Mouse (Mus musculus): ENCODE results near the gene Lrrc20. TPM values are rescaled to one million over a fixed set of nuclear protein-coding genes. Genes with fewer than 3 reads are reported as not detected.

Lrrc20 gene
- polyA plus RNA-seq, 1 experiment from 2014 or later = 5.3 TPM

DNA sequence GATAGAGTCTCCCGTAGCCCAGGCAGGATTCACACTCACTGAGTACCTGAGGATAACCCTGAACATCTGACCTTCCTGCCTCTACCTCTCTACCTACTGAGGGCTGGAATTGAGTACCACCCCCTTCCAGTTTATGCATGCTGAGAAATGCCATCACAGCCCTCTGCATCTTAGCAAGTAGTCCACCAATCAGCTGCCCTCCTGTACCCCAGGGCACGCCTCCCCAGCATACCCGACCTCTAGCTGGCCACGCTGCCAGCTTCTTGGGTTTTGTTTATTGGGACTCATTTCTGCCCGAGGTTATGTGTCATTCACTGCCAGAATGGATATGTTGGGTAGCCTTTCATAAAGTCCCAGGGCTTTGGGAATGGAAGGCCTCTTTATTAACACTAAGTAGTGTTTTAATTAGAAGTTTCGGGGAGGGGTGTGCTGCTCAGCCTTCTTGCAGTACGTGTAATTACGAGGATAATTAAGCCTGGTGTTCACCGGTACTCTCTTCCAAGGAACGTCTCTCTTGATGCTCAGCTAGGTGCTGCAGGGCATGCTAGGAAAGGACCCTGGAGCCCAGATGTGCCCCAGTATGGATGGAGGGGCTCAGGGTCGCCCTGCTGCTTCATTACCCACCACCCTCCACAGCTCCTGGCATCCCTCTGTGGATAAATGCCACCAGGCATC, 36.8 kb downstream of the Lrrc20 start:
- Histone ChIP-seq H3K27me3 (ENCODE audit: control insufficient read depth, insufficient read depth, low read length) (no peaks in the 10 kb centered on the region), H3K4me1 (ENCODE audit: control insufficient read depth, insufficient read depth, low read length) (no peaks in the 10 kb centered on the region), H3K4me2 (replicated peaks; ENCODE audit: low read depth, low read length) (no peak overlapping the region), H3K27ac (ENCODE audit: low read length) (no peak overlapping the region), H3K9ac (replicated peaks; ENCODE audit: low read depth, low read length) (no peak overlapping the region), H3K36me3 (ENCODE audit: control insufficient read depth, insufficient read depth, low read length) (no peaks in the 10 kb centered on the region), H3K4me3 (ENCODE audit: low read depth, low read length) (no peak overlapping the region), H3K9me3 (ENCODE audit: control insufficient read depth, low read depth, low read length) (no peaks in the 10 kb centered on the region)
- WGBS = 76% methylated on average over 11 of the region's 11 CpGs
- no peak for ATAC-seq (ENCODE audit: insufficient number of reproducible peaks, insufficient read depth, low FRiP score, low read depth)

DNA sequence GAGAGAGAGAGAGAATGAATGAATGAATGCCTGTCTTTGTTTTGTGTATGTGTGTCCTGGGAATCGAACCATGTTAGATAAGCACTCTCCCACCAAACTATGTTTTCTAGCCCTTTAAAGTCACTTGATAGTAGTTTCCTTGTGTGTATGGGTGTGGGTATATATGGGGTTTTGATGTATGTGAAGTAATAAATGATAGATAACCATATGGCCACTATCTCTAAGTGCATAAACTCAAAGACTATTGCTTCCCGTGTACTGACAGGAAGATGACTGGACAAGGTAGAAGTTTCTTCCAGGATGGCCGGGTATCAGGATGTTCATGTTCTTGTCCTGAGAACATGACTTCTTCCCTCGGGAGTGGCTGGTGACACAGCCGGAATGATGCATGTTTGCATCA, 41.3 kb downstream of the Lrrc20 start:
- H3K27ac ChIP-seq (ENCODE audit: low read length) = no peak overlapping the region
- H3K4me3 ChIP-seq (ENCODE audit: low read depth, low read length) = no peak overlapping the region
- H3K4me1 ChIP-seq (ENCODE audit: control insufficient read depth, insufficient read depth, low read length) = no peaks in the 10 kb centered on the region; the same call in 1 of the 2 replicates
- H3K9ac ChIP-seq (replicated peaks; ENCODE audit: low read depth, low read length) = no peak overlapping the region
- 70% methylated on average over 5 of the region's 5 CpGs for WGBS
- ATAC-seq (ENCODE audit: insufficient number of reproducible peaks, insufficient read depth, low FRiP score, low read depth) = no peak
- no peaks in the 10 kb centered on the region for H3K36me3 ChIP-seq (ENCODE audit: control insufficient read depth, insufficient read depth, low read length)
- H3K27me3 ChIP-seq (ENCODE audit: control insufficient read depth, insufficient read depth, low read length) = no peaks in the 10 kb centered on the region
- H3K9me3 ChIP-seq (ENCODE audit: control insufficient read depth, low read depth, low read length) = no peaks in the 10 kb centered on the region
- H3K4me2 ChIP-seq (replicated peaks; ENCODE audit: low read depth, low read length) = no peak overlapping the region

GRCm38 (mm10) chr10:61517296-61518071, 41.9 kb downstream of the Lrrc20 start:
- H3K9me3 ChIP-seq (ENCODE audit: control insufficient read depth, low read depth, low read length) = no peaks in the 10 kb centered on the region
- H3K27ac ChIP-seq (ENCODE audit: low read length) = no peak overlapping the region
- no peaks in the 10 kb centered on the region; the same call in 1 of the 2 replicates for H3K4me1 ChIP-seq (ENCODE audit: control insufficient read depth, insufficient read depth, low read length)
- H3K9ac ChIP-seq (replicated peaks; ENCODE audit: low read depth, low read length) = no peak overlapping the region
- H3K4me2 ChIP-seq (replicated peaks; ENCODE audit: low read depth, low read length) = no peak overlapping the region
- H3K36me3 ChIP-seq (ENCODE audit: control insufficient read depth, insufficient read depth, low read length) = no peaks in the 10 kb centered on the region
- 46% methylated on average over 12 of the region's 12 CpGs for WGBS
- no peak for ATAC-seq (ENCODE audit: insufficient number of reproducible peaks, insufficient read depth, low FRiP score, low read depth)
- H3K27me3 ChIP-seq (ENCODE audit: control insufficient read depth, insufficient read depth, low read length) = no peaks in the 10 kb centered on the region
- no peak overlapping the region for H3K4me3 ChIP-seq (ENCODE audit: low read depth, low read length)

GRCm38 (mm10) chr10:61518320-61518719, 42.7 kb downstream of the Lrrc20 start:
- H3K27me3 ChIP-seq (ENCODE audit: control insufficient read depth, insufficient read depth, low read length) = no peaks in the 10 kb centered on the region
- H3K9me3 ChIP-seq (ENCODE audit: control insufficient read depth, low read depth, low read length) = no peaks in the 10 kb centered on the region
- H3K36me3 ChIP-seq (ENCODE audit: control insufficient read depth, insufficient read depth, low read length) = no peaks in the 10 kb centered on the region
- H3K9ac ChIP-seq (replicated peaks; ENCODE audit: low read depth, low read length) = no peak overlapping the region
- no peak overlapping the region for H3K4me3 ChIP-seq (ENCODE audit: low read depth, low read length)
- H3K4me2 ChIP-seq (replicated peaks; ENCODE audit: low read depth, low read length) = no peak overlapping the region
- 89% methylated on average over 9 of the region's 9 CpGs for WGBS
- H3K4me1 ChIP-seq (ENCODE audit: control insufficient read depth, insufficient read depth, low read length) = no peaks in the 10 kb centered on the region; the same call in 1 of the 2 replicates
- no peak overlapping the region for H3K27ac ChIP-seq (ENCODE audit: low read length)
- ATAC-seq (ENCODE audit: insufficient number of reproducible peaks, insufficient read depth, low FRiP score, low read depth) = no peak

DNA sequence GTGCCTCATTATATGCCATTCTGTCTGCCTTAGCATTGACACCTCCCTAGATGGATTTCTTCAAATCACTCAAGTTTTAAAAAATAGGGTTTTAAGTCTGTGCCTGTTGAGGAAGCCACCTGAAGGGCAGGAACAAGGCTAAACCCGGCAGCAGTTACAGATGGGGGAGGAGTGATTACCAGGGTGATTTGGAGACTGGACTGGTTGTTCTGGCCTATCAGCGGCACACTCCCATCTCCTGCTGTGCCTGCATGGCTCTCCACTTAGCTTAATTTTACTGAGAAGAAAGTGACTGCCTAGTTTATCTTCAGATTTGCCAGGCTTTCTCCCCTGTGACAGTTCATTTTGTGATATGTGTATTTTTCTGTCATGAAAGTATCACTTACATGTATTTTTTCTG, 43.9 kb downstream of the Lrrc20 start:
- Histone ChIP-seq H3K4me1 (ENCODE audit: control insufficient read depth, insufficient read depth, low read length) (no peaks in the 10 kb centered on the region; the same call in 1 of the 2 replicates), H3K36me3 (ENCODE audit: control insufficient read depth, insufficient read depth, low read length) (no peaks in the 10 kb centered on the region), H3K9ac (replicated peaks; ENCODE audit: low read depth, low read length) (no peak overlapping the region), H3K9me3 (ENCODE audit: control insufficient read depth, low read depth, low read length) (no peaks in the 10 kb centered on the region), H3K4me3 (ENCODE audit: low read depth, low read length) (no peak overlapping the region), H3K27me3 (ENCODE audit: control insufficient read depth, insufficient read depth, low read length) (no peaks in the 10 kb centered on the region), H3K4me2 (replicated peaks; ENCODE audit: low read depth, low read length) (no peak overlapping the region), H3K27ac (ENCODE audit: low read length) (no peak overlapping the region)
- ATAC-seq (ENCODE audit: insufficient number of reproducible peaks, insufficient read depth, low FRiP score, low read depth) = no peak
- WGBS = 55% methylated on average over 2 of the region's 2 CpGs

- no peak for ATAC-seq (ENCODE audit: insufficient number of reproducible peaks, insufficient read depth, low FRiP score, low read depth)
- no peak overlapping the region for H3K9ac ChIP-seq (replicated peaks; ENCODE audit: low read depth, low read length)
- no peaks in the 10 kb centered on the region for H3K27me3 ChIP-seq (ENCODE audit: control insufficient read depth, insufficient read depth, low read length)
- no peaks in the 10 kb centered on the region; the same call in 1 of the 2 replicates for H3K4me1 ChIP-seq (ENCODE audit: control insufficient read depth, insufficient read depth, low read length)
- no peak overlapping the region for H3K4me3 ChIP-seq (ENCODE audit: low read depth, low read length)
- no peak overlapping the region for H3K27ac ChIP-seq (ENCODE audit: low read length)
- WGBS = 89% methylated on average over 6 of the region's 6 CpGs
- H3K4me2 ChIP-seq (replicated peaks; ENCODE audit: low read depth, low read length) = no peak overlapping the region
- no peaks in the 10 kb centered on the region for H3K36me3 ChIP-seq (ENCODE audit: control insufficient read depth, insufficient read depth, low read length)
- H3K9me3 ChIP-seq (ENCODE audit: control insufficient read depth, low read depth, low read length) = no peaks in the 10 kb centered on the region
These were observed 45.1 kb downstream of the Lrrc20 start for GRCm38 (mm10) chr10:61520714-61521113.

DNA sequence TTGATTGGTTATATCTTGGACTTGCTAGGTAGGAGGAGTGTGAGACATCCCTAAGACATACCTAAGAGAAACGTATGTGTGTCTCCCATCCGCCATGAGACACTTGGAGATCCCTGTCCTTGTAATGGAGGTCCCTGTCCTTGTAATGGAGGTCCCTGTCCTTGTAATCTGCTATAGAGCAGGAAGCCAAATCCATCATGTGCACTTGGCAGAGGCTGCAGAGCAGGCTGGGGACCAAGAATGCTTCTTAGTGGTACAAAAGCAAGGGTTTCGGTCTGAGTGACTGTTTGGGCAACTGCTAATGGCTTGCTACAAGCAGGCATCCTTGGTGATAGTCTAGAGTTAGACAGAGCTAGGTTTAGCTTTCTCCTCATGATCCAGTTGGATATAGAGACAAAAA, 55.3 kb downstream of the Lrrc20 start:
- Histone ChIP-seq H3K9me3 (ENCODE audit: control insufficient read depth, low read depth, low read length) (no peaks in the 10 kb centered on the region), H3K27ac (ENCODE audit: low read length) (no peak overlapping the region), H3K4me2 (replicated peaks; ENCODE audit: low read depth, low read length) (no peak overlapping the region), H3K4me3 (ENCODE audit: low read depth, low read length) (no peak overlapping the region), H3K36me3 (ENCODE audit: control insufficient read depth, insufficient read depth, low read length) (no peaks in the 10 kb centered on the region), H3K9ac (replicated peaks; ENCODE audit: low read depth, low read length) (no peak overlapping the region), H3K27me3 (ENCODE audit: control insufficient read depth, insufficient read depth, low read length) (no peaks in the 10 kb centered on the region), H3K4me1 (ENCODE audit: control insufficient read depth, insufficient read depth, low read length) (peaks cover 12% of the 10 kb centered on the region; the same call in 1 of the 2 replicates)
- 86% methylated on average over 3 of the region's 3 CpGs for WGBS
- no peak for ATAC-seq (ENCODE audit: insufficient number of reproducible peaks, insufficient read depth, low FRiP score, low read depth)

GRCm38 (mm10) chr10:61533285-61533684, 57.7 kb downstream of the Lrrc20 start:
- Histone ChIP-seq H3K4me1 (ENCODE audit: control insufficient read depth, insufficient read depth, low read length) (peaks cover 24% of the 10 kb centered on the region), H3K9ac (replicated peaks; ENCODE audit: low read depth, low read length) (no peak overlapping the region), H3K27ac (ENCODE audit: low read length) (no peak overlapping the region), H3K27me3 (ENCODE audit: control insufficient read depth, insufficient read depth, low read length) (no peaks in the 10 kb centered on the region), H3K4me3 (ENCODE audit: low read depth, low read length) (no peak overlapping the region), H3K4me2 (replicated peaks; ENCODE audit: low read depth, low read length) (no peak overlapping the region), H3K9me3 (ENCODE audit: control insufficient read depth, low read depth, low read length) (no peaks in the 10 kb centered on the region), H3K36me3 (ENCODE audit: control insufficient read depth, insufficient read depth, low read length) (no peaks in the 10 kb centered on the region)
- no peak for ATAC-seq (ENCODE audit: insufficient number of reproducible peaks, insufficient read depth, low FRiP score, low read depth)
- WGBS = 80% methylated on average over 7 of the region's 7 CpGs

Measured in stomach, embryonic 14.5 days (tissue).